Mouse (Mus musculus) MEL (cell line): Measurements from ENCODE around the gene Mcts1.

ENCODE experiments used
- BHLHE40 ChIP-seq: IDR thresholded peaks from 2 replicates; pipeline ENCODE4 v1.6.1; 2012; ENCODE audit warnings: low read depth, mild to moderate bottlenecking, inconsistent platforms, low read length, improper control_type of control experiment, borderline replicate concordance
- CTCF ChIP-seq, 3 experiments: IDR thresholded peaks in 2 of 3; conservative IDR thresholded peaks in 1 of 3; 2 replicates each; pipeline ENCODE4 v1.5.1; 2011 to 2012; ENCODE audit warnings: low read length in 3 of 3, low read depth in 2 of 3, mild to moderate bottlenecking in 2 of 3, improper control_type of control experiment in 1 of 3, inconsistent platforms in 1 of 3, mixed read lengths in 1 of 3, moderate library complexity in 1 of 3; ENCODE audit not compliant: control insufficient read depth in 1 of 3, insufficient read depth in 1 of 3, poor library complexity in 1 of 3, severe bottlenecking in 1 of 3
- EP300 ChIP-seq, 2 experiments: IDR thresholded peaks; 2 replicates each; pipeline ENCODE4 v1.6.1; 2011; ENCODE audit warnings: improper control_type of control experiment in 2 of 2, low read length in 2 of 2, low read depth in 1 of 2, mild to moderate bottlenecking in 1 of 2
- HCFC1 ChIP-seq: IDR thresholded peaks from 2 replicates; pipeline ENCODE4 v1.6.1; 2012; ENCODE audit warnings: low read depth, mild to moderate bottlenecking, inconsistent platforms, low read length, improper control_type of control experiment, moderate library complexity
- JUND ChIP-seq: IDR thresholded peaks from 2 replicates; pipeline ENCODE4 v1.6.1; 2011; ENCODE audit warnings: low read depth, mild to moderate bottlenecking, improper control_type of control experiment, low read length
- MAFK ChIP-seq: IDR thresholded peaks from 2 replicates; pipeline ENCODE4 v1.6.1; 2011; ENCODE audit warnings: low read depth, mild to moderate bottlenecking, low read length, improper control_type of control experiment, borderline replicate concordance
- MAX ChIP-seq: IDR thresholded peaks from 2 replicates; pipeline ENCODE4 v1.6.1; 2011; ENCODE audit warnings: low read length, improper control_type of control experiment
- MYC ChIP-seq: IDR thresholded peaks from 2 replicates; pipeline ENCODE4 v1.6.1; 2011; ENCODE audit warnings: low read depth, mild to moderate bottlenecking, low read length, improper control_type of control experiment, moderate library complexity
- NRF1 ChIP-seq: IDR thresholded peaks from 2 replicates; pipeline ENCODE4 v1.6.1; 2014; ENCODE audit warnings: low read depth, mild to moderate bottlenecking, inconsistent platforms, low read length, improper control_type of control experiment, moderate library complexity; ENCODE audit not compliant: poor library complexity, insufficient read depth, severe bottlenecking
- POLR2A ChIP-seq, 2 experiments: IDR thresholded peaks; 2 replicates each; pipeline ENCODE4 v1.6.1; 2011 to 2012; ENCODE audit warnings: low read length in 2 of 2, mild to moderate bottlenecking in 2 of 2, control low read depth in 1 of 2, improper control_type of control experiment in 1 of 2, low read depth in 1 of 2, moderate library complexity in 1 of 2; ENCODE audit not compliant: control insufficient read depth in 1 of 2, insufficient read depth in 1 of 2, poor library complexity in 1 of 2
- TBP ChIP-seq: IDR thresholded peaks from 2 replicates; pipeline ENCODE4 v1.8.0; 2011; ENCODE audit warnings: low read depth, low read length, improper control_type of control experiment
- TCF12 ChIP-seq: IDR thresholded peaks from 2 replicates; pipeline ENCODE4 v1.6.1; 2014; ENCODE audit warnings: low read depth, mild to moderate bottlenecking, inconsistent platforms, low read length, improper control_type of control experiment, moderate library complexity

GRCm38 (mm10) chrX:38641435-38641834, 41.1 kb downstream of the Mcts1 start:
- TF ChIP-seq TCF12 (no peak), JUND (no peak), CTCF (IDR thresholded peaks at IDR 0.05 in 2 of 3, conservative IDR thresholded peaks at IDR 0.05 in 1 of 3; ENCODE audit: control insufficient read depth in 1 of 3, insufficient read depth in 1 of 3, low read depth in 2 of 3, low read length in 3 of 3, poor library complexity in 1 of 3, severe bottlenecking in 1 of 3) (no peak), EP300 (IDR thresholded peaks at IDR 0.05; ENCODE audit: low read depth in 1 of 2, low read length in 2 of 2) (no peak), TBP (no peak), MYC (no peak), MAFK (no peak), HCFC1 (no peak), BHLHE40 (no peak), MAX (no peak), POLR2A (IDR thresholded peaks at IDR 0.05; ENCODE audit: control insufficient read depth in 1 of 2, insufficient read depth in 1 of 2, low read depth in 1 of 2, low read length in 2 of 2, poor library complexity in 1 of 2) (no peak), NRF1 (no peak)
